Mouse (Mus musculus) gastrocnemius, adult 8-10 months (tissue): ENCODE data around the gene Rhbdd3. TPM values are rescaled to one million over a fixed set of nuclear protein-coding genes. Genes with fewer than 3 reads are reported as not detected.

Source experiments
- DNase-seq, 2 experiments: peaks; one replicate each; pipeline ENCODE4 v3.0.0; 2022; ENCODE audit warnings: low spot score in 2 of 2
- total RNA-seq, 4 experiments: library from RNA; stranded (reverse); gene quantifications; 2 replicates each; pipeline ENCODE4 v1.2.4; 2022

Rhbdd3 gene
- 10 to 100 TPM; 33.1 to 43.7 (median 34.2) TPM for total RNA-seq

- peak; percentile 95 to 96 for DNase-seq
Measured at GRCm38 (mm10) chr11:5098736-5099542, at the start of gene Rhbdd3, which contains the start of gene Ewsr1. TSS of gene Rhbdd3 (plus strand) at chr11:5098926. TSS of gene Ewsr1 (minus strand) at chr11:5099266.

- no peak for DNase-seq
Measured at GRCm38 (mm10) chr11:5051629-5052028, 47.1 kb upstream of the Rhbdd3 start.

- no peak for DNase-seq
Measured at GRCm38 (mm10) chr11:5052200-5052854, 46.4 kb upstream of the Rhbdd3 start.

- no peak for DNase-seq
Measured at GRCm38 (mm10) chr11:5054151-5054550, 44.6 kb upstream of the Rhbdd3 start.

- DNase-seq: no peak
Measured at GRCm38 (mm10) chr11:5054874-5055273, 43.9 kb upstream of the Rhbdd3 start.

GRCm38 (mm10) chr11:5055945-5056938, 42.5 kb upstream of the Rhbdd3 start:
- DNase-seq: no peak

- no peak for DNase-seq
Measured at GRCm38 (mm10) chr11:5057064-5057463, 41.7 kb upstream of the Rhbdd3 start.

- no peak for DNase-seq
Measured at GRCm38 (mm10) chr11:5057541-5057855, 41.2 kb upstream of the Rhbdd3 start.

- DNase-seq: no peak
Measured at GRCm38 (mm10) chr11:5057856-5058641, 40.7 kb upstream of the Rhbdd3 start, which contains the start of gene Rasl10a. TSS of gene Rasl10a (plus strand) at chr11:5058128.

GRCm38 (mm10) chr11:5058783-5059182, 39.9 kb upstream of the Rhbdd3 start:
- DNase-seq: no peak

- DNase-seq: no peak
Measured at GRCm38 (mm10) chr11:5059230-5059629, 39.5 kb upstream of the Rhbdd3 start.

- DNase-seq: no peak
Measured at GRCm38 (mm10) chr11:5059704-5060156, 39.0 kb upstream of the Rhbdd3 start.

- no peak for DNase-seq
Measured at GRCm38 (mm10) chr11:5060756-5061412, 37.8 kb upstream of the Rhbdd3 start.

GRCm38 (mm10) chr11:5061413-5062139, 37.1 kb upstream of the Rhbdd3 start:
- peak; percentile 90 to 91 for DNase-seq

GRCm38 (mm10) chr11:5062326-5062725, 36.4 kb upstream of the Rhbdd3 start:
- DNase-seq: no peak

GRCm38 (mm10) chr11:5062860-5063505, 35.7 kb upstream of the Rhbdd3 start:
- no peak for DNase-seq

- DNase-seq: no peak
Measured at GRCm38 (mm10) chr11:5063561-5064281, 35.0 kb upstream of the Rhbdd3 start.
